Mouse (Mus musculus): ENCODE measurements around the gene Rwdd3.

GRCm38 (mm10) chr3:121174248-121174945 lies 2.9 kb upstream of the Rwdd3 start:
- TF ChIP-seq POLR2A (IDR thresholded peaks at IDR 0.05; ENCODE audit: insufficient read depth, low read depth, low read length) = no peak
- no peak for TF ChIP-seq CTCF (IDR thresholded peaks at IDR 0.05)
- TF ChIP-seq EP300 (IDR thresholded peaks at IDR 0.05; ENCODE audit: insufficient read depth, low read depth, low read length) = no peak
